8 mouse cellular contexts compared by ENCODE assay signal in genomic region chr11:113627785-113628184, GRCm38 (mm10). TPM values are rescaled to one million over a fixed set of nuclear protein-coding genes. Genes with fewer than 3 reads are reported as not detected.
DNase-seq lines count a peak whose midpoint lies in the region; ATAC-seq and TF ChIP-seq lines count a peak whose summit lies in the region.

No protein-coding gene starts in this region.

- H3K36me3 ChIP-seq in lung, postnatal 0 days (ENCODE audit: insufficient read depth, low read length): no peaks in the 10 kb centered on the region

- no peak for DNase-seq in gastrocnemius, adult 2 months
- DNase-seq in gastrocnemius, postnatal 14 days: no peak
- no peak for DNase-seq in lung, postnatal 0 days (ENCODE audit: low spot score)
- no peak for DNase-seq in lung, postnatal 25 days (ENCODE audit: low spot score)
- DNase-seq in NIH3T3 (ENCODE audit: low read depth): peak; percentile 55
- DNase-seq in retina, embryonic 14.5 days (ENCODE audit: low spot score): peak; percentile 67
- DNase-seq in heart, adult 11 months: no peak
- DNase-seq in kidney, postnatal 14 days: no peak

- H3K4me2 ChIP-seq in lung, postnatal 0 days (replicated peaks; ENCODE audit: low read depth, low read length): no peak overlapping the region

- no peaks in the 10 kb centered on the region for H3K9me3 ChIP-seq in lung, postnatal 0 days (ENCODE audit: low read length)

- no peak overlapping the region for H3K9ac ChIP-seq in lung, postnatal 0 days (replicated peaks; ENCODE audit: low read depth)

- no peak for ATAC-seq in lung, postnatal 0 days

- intact Hi-C loops in gastrocnemius, adult 2 months (cut with DNase I): no loop called here
- intact Hi-C loops in gastrocnemius, postnatal 14 days (cut with DNase I; ENCODE audit: low total_unique reads): no loop called here

- no peaks in the 10 kb centered on the region for H3K27me3 ChIP-seq in lung, postnatal 0 days (replicated peaks; ENCODE audit: insufficient read depth, low read length)

- no peak overlapping the region for H3K4me3 ChIP-seq in gastrocnemius, adult 2 months
- H3K4me3 ChIP-seq in lung, postnatal 0 days (ENCODE audit: low read depth, low read length): no peak overlapping the region

- no peak overlapping the region for H3K27ac ChIP-seq in gastrocnemius, adult 2 months
- H3K27ac ChIP-seq in lung, postnatal 0 days (ENCODE audit: low read length): no peak overlapping the region

- no peaks in the 10 kb centered on the region for H3K4me1 ChIP-seq in lung, postnatal 0 days (ENCODE audit: insufficient read depth, low read depth, low read length)

- TF ChIP-seq CTCF in gastrocnemius, adult 2 months (IDR thresholded peaks at IDR 0.05): peak; percentile 49
- TF ChIP-seq CTCF in lung, postnatal 0 days (IDR thresholded peaks at IDR 0.05): peak; percentile 57

- no peak for TF ChIP-seq EP300 in lung, postnatal 0 days (IDR thresholded peaks at IDR 0.05)

- WGBS in lung, postnatal 0 days: 51% methylated on average over 4 of the region's 4 CpGs

RNA-seq across cellular contexts. Expression of gene Sstr2, which starts 8.6 kb away (rescaled TPM):
- total RNA-seq in gastrocnemius, adult 2 months (2021): not detected
- total RNA-seq in gastrocnemius, postnatal 14 days (2021): not detected
- polyA plus RNA-seq in lung, postnatal 0 days (2015; fragmentation: Nextera tagmentation; extraction: Ambion mirVana): 3.9 and 4.0 TPM in 2 replicates

RNA-seq across cellular contexts. Expression of gene Cog1, which starts 21.2 kb away (rescaled TPM):
- total RNA-seq in gastrocnemius, adult 2 months (2021): 10 to 100 TPM; 18.5 to 19.1 TPM
- total RNA-seq in gastrocnemius, postnatal 14 days (2021): 10 to 100 TPM; 21.2 to 22.9 TPM
- 18.6 and 19.0 TPM in 2 replicates for polyA plus RNA-seq in lung, postnatal 0 days (2015; fragmentation: Nextera tagmentation; extraction: Ambion mirVana)

RNA-seq across cellular contexts. Expression of gene Slc39a11, which starts 22.1 kb away (rescaled TPM):
- total RNA-seq in gastrocnemius, adult 2 months (2021): 1 to 10 TPM; 1.8 to 3.0 TPM
- 1 to 10 TPM; 3.6 TPM for total RNA-seq in gastrocnemius, postnatal 14 days (2021)
- 14.3 and 15.1 TPM in 2 replicates for polyA plus RNA-seq in lung, postnatal 0 days (2015; fragmentation: Nextera tagmentation; extraction: Ambion mirVana)

RNA-seq across cellular contexts. Expression of gene Fam104a, which starts 56.2 kb away (rescaled TPM):
- total RNA-seq in gastrocnemius, adult 2 months (2021): 10 to 100 TPM; 29.0 to 33.0 TPM
- 10 to 100 TPM; 28.4 to 31.3 TPM for total RNA-seq in gastrocnemius, postnatal 14 days (2021)
- polyA plus RNA-seq in lung, postnatal 0 days (2015; fragmentation: Nextera tagmentation; extraction: Ambion mirVana): 41.3 and 44.1 TPM in 2 replicates

RNA-seq across cellular contexts. Expression of gene D11Wsu47e, which starts 56.4 kb away (rescaled TPM):
- 1 to 10 TPM; 4.5 to 6.3 TPM for total RNA-seq in gastrocnemius, adult 2 months (2021)
- 1 to 10 TPM; 5.0 to 7.5 TPM for total RNA-seq in gastrocnemius, postnatal 14 days (2021)
- 10.3 and 11.9 TPM in 2 replicates for polyA plus RNA-seq in lung, postnatal 0 days (2015; fragmentation: Nextera tagmentation; extraction: Ambion mirVana)

Comparison
In these comparisons a context has a peak if more than half of its experiments do, and no peak if none do; other contexts are left out.
1. DNase-seq: peak in NIH3T3 (single experiment) and retina, embryonic 14.5 days (single experiment); none in gastrocnemius, adult 2 months (single experiment), gastrocnemius, postnatal 14 days (single experiment), lung, postnatal 0 days (single experiment), lung, postnatal 25 days (single experiment), heart, adult 11 months (single experiment) and kidney, postnatal 14 days (single experiment).